Mouse (Mus musculus) heart, embryonic 15.5 days (tissue): ENCODE data around the gene Foxr1. TPM values are rescaled to one million over a fixed set of nuclear protein-coding genes. Genes with fewer than 3 reads are reported as not detected.
"Not testable (repeated sequence)": the region's sequence is repeated elsewhere in the genome, so short reads cannot be mapped to it uniquely, and the experiment has no call there.

ENCODE experiments used
- ATAC-seq: fragments of 200-750 bp; cut with Nextera tagmentation; replicated peaks from 2 replicates; pipeline ENCODE4 v1.8.0; 2017; ENCODE audit warnings: low read depth, moderate TSS enrichment; ENCODE audit not compliant: insufficient number of reproducible peaks, insufficient read depth, low FRiP score
- H3K27ac ChIP-seq: fragments of 300-500 bp; sonication (generic); 2 replicates; pipeline ENCODE4 v1.5.1; 2015; ENCODE audit warnings: mild to moderate bottlenecking, inconsistent platforms
- H3K27me3 ChIP-seq: fragments of 300-500 bp; sonication (generic); 2 replicates; pipeline ENCODE4 v1.6.1; 2015; ENCODE audit warnings: inconsistent platforms
- H3K36me3 ChIP-seq: fragments of 300-500 bp; sonication (generic); 2 replicates; pipeline ENCODE4 v1.6.1; 2015; ENCODE audit warnings: mild to moderate bottlenecking, inconsistent platforms
- H3K4me1 ChIP-seq: fragments of 300-500 bp; sonication (generic); replicated peaks from 2 replicates; pipeline ENCODE4 v1.6.1; 2015; ENCODE audit warnings: inconsistent platforms
- H3K4me2 ChIP-seq: fragments of 300-500 bp; sonication (generic); 2 replicates; pipeline ENCODE4 v1.6.1; 2015; ENCODE audit warnings: inconsistent platforms, mild to moderate bottlenecking, moderate library complexity
- H3K4me3 ChIP-seq: fragments of 300-500 bp; sonication (generic); 2 replicates; pipeline ENCODE4 v1.5.1; 2015; ENCODE audit warnings: mild to moderate bottlenecking, inconsistent platforms
- H3K9ac ChIP-seq: fragments of 300-500 bp; sonication (generic); 2 replicates; pipeline ENCODE4 v1.6.1; 2015; ENCODE audit warnings: mild to moderate bottlenecking, inconsistent platforms
- H3K9me3 ChIP-seq: fragments of 300-500 bp; sonication (generic); replicated peaks from 2 replicates; pipeline ENCODE4 v1.6.1; 2016; ENCODE audit warnings: inconsistent platforms
- WGBS: fragments of 180-500 bp; shearing (Covaris S2); methylation state at CpG from one replicate; pipeline ENCODE4 v1.1.7; 2015; ENCODE audit warnings: mixed read lengths; 5-methylcytosine and 5-hydroxymethylcytosine counted together
- polyA plus RNA-seq: library from polyadenylated mRNA; unstranded; fragments of >200 nt; fragmentation: Nextera tagmentation; extraction: Ambion mirVana; gene quantifications from 2 replicates; pipeline ENCODE4 v1.2.1, GENCODE M21; 2015

Foxr1 gene
- polyA plus RNA-seq, 1 experiment from 2014 or later: not detected

GRCm38 (mm10) chr9:44474327-44474726 is 33.4 kb upstream of the Foxr1 start:
- Histone ChIP-seq H3K27me3 (no peaks in the 10 kb centered on the region; the same call in 1 of the 2 replicates), H3K9ac (no peak overlapping the region), H3K4me3 (no peak overlapping the region), H3K27ac (no peak overlapping the region), H3K4me1 (peaks cover 20% of the 10 kb centered on the region), H3K4me2 (no peak overlapping the region), H3K9me3 (no peaks in the 10 kb centered on the region), H3K36me3 (no peaks in the 10 kb centered on the region)
- ATAC-seq: no peak
- 23% methylated on average over 1 of the region's 1 CpGs for WGBS

DNA sequence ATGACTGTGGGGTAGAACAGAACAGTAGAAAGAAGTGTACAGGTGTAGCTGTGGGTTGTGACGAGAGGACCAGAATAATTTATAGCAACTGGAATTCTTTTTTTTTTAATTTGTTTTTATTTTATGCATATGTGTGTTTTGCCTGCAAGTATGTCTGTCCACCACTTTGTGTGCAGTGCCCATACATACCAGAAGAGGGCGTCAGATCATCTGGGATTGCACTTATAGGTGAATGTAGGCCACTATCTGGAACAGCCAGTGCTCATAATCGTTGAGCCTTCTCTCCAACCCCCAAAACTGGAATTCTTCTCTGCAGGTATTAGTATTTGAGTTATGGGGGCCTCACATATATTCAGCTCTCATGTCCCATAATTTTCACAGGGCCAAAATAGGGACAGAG is 32.2 kb upstream of the Foxr1 start:
- no peak overlapping the region for H3K27ac ChIP-seq
- no peaks in the 10 kb centered on the region for H3K9me3 ChIP-seq
- no peaks in the 10 kb centered on the region; the same call in 1 of the 2 replicates for H3K27me3 ChIP-seq
- no peak overlapping the region for H3K4me3 ChIP-seq
- H3K36me3 ChIP-seq: no peaks in the 10 kb centered on the region
- ATAC-seq: no peak
- no peak overlapping the region for H3K4me2 ChIP-seq
- peaks cover 20% of the 10 kb centered on the region for H3K4me1 ChIP-seq
- H3K9ac ChIP-seq: no peak overlapping the region
- whole genome bisulfite sequencing: 63% methylated on average over 3 of the region's 3 CpGs

DNA sequence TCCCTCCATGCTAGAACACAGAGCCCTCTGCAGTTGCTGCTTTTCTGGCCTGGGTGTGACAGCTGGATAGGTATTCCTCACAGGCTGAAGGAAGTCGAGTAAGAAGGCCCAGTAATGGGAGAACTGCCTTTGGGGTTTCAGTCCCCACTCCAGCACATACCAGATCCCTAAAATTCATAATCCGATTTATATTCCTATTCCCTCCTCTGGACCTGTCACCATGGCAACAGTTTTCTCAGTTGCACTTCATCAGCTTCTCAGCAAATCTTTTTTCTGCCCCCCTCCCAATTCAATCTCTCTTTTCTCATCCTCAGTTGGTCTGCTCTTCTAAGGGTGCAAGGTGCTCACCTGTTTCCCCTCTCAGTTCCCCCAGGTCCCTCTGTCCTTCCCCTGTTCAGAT is 27.9 kb upstream of the Foxr1 start:
- no peak overlapping the region for H3K9ac ChIP-seq
- no peaks in the 10 kb centered on the region for H3K36me3 ChIP-seq
- no peak overlapping the region for H3K27ac ChIP-seq
- no peak overlapping the region for H3K4me3 ChIP-seq
- H3K9me3 ChIP-seq: no peaks in the 10 kb centered on the region
- H3K4me2 ChIP-seq: no peak overlapping the region
- no peak for ATAC-seq
- H3K27me3 ChIP-seq: peaks cover 3% of the 10 kb centered on the region; the same call in 1 of the 2 replicates
- 48% methylated on average over 2 of the region's 2 CpGs for WGBS
- no peaks in the 10 kb centered on the region for H3K4me1 ChIP-seq

GRCm38 (mm10) chr9:44468224-44468623 is 27.3 kb upstream of the Foxr1 start:
- H3K36me3 ChIP-seq: no peaks in the 10 kb centered on the region
- H3K4me3 ChIP-seq: no peak overlapping the region
- no peak for ATAC-seq
- H3K27me3 ChIP-seq: peaks cover 3% of the 10 kb centered on the region; the same call in 1 of the 2 replicates
- WGBS: 56% methylated on average over 7 of the region's 7 CpGs
- H3K9me3 ChIP-seq: no peaks in the 10 kb centered on the region
- no peak overlapping the region for H3K4me2 ChIP-seq
- H3K9ac ChIP-seq: no peak overlapping the region
- no peaks in the 10 kb centered on the region for H3K4me1 ChIP-seq
- no peak overlapping the region for H3K27ac ChIP-seq

DNA sequence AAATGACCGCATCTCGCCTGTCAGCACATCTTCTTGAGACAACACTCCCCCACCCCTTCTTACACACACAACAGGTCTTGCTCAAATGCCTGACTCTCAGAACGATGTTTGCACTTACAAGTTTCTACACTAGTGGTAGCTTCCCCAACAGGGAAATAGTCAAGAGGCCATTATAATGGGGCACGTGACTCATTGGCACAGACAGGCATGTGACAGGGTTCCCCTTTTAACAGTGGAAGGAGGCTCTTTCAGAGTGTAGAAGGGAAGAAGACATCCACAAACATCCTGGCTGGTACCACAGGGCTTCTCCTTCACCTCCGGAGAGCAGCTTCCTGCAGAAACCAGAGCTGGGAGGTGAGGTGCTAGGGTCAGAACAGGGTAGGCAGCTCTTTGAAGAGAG is 21.0 kb upstream of the Foxr1 start:
- H3K9ac ChIP-seq: no peak overlapping the region
- H3K36me3 ChIP-seq: no peaks in the 10 kb centered on the region
- H3K27ac ChIP-seq: no peak overlapping the region
- 71% methylated on average over 5 of the region's 5 CpGs for WGBS
- H3K9me3 ChIP-seq: no peaks in the 10 kb centered on the region
- H3K4me1 ChIP-seq: no peaks in the 10 kb centered on the region
- peaks cover 8% of the 10 kb centered on the region; the same call in 1 of the 2 replicates for H3K27me3 ChIP-seq
- no peak for ATAC-seq
- no peak overlapping the region for H3K4me3 ChIP-seq
- no peak overlapping the region for H3K4me2 ChIP-seq

DNA sequence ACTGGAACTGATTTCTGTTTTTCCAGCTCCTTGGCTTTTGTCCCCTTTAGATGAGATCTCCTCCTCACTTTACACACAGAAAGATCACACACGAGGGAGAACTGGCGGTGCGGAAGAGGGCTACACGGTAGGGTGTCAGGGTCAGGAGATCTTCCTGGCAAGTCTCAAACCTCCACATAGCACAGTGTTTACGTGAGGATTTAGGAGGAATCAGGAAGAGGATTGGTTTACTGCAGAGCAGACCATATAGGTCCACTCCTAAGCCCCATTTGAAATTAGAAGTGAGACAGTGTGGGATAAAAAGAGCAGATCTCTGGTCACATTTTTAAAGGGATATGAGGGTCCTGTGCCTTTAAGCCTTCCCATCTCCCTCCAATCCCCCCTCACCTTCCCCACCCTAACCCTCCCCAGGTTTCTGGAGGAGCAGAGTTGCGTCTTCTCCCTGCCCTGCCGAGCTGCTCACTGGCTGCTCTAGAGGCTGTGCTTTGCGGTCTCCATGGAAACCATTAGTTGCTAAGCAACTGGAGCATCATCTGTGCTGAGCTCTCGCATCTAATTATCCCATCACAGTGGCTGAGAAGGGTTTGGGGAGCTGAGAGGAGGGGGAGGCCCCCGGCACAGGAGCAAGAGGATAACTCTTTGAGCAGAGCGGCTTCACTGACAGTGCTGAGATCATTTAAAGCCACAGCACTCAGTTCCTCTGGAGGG is 16.3 kb upstream of the Foxr1 start:
- Histone ChIP-seq H3K9ac (no peak overlapping the region), H3K36me3 (no peaks in the 10 kb centered on the region), H3K27ac (no peak overlapping the region), H3K27me3 (peaks cover 46% of the 10 kb centered on the region), H3K4me3 (no peak overlapping the region), H3K4me1 (peaks cover 9% of the 10 kb centered on the region; the same call in 1 of the 2 replicates), H3K9me3 (no peaks in the 10 kb centered on the region), H3K4me2 (no peak overlapping the region)
- 11% methylated on average over 11 of the region's 11 CpGs for WGBS
- ATAC-seq: no peak; the same call in 1 of the 2 replicates

- H3K27ac ChIP-seq: no peak within 1 kb of the TSS
- 0 out of 2 replicates have a peak within 1 kb of the TSS, but pooled peaks have one; percentile 8 for H3K4me2 ChIP-seq
- 30% methylated on average over 4 of the region's 4 CpGs for WGBS
- no peak for ATAC-seq
- peaks cover 9% of the 10 kb centered on the region; the same call in 1 of the 2 replicates for H3K4me1 ChIP-seq
- H3K4me3 ChIP-seq: no peak within 1 kb of the TSS
- no peaks in the 10 kb centered on the region for H3K9me3 ChIP-seq
- peaks cover 46% of the 10 kb centered on the region for H3K27me3 ChIP-seq
- H3K36me3 ChIP-seq: no peaks in the 10 kb centered on the region
- H3K9ac ChIP-seq: no peak within 1 kb of the TSS
Observed at GRCm38 (mm10) chr9:44454891-44455220, 13.9 kb upstream of the Foxr1 start, which contains the start of gene Upk2. Gene Upk2 (minus strand): TSS chr9:44454976.

GRCm38 (mm10) chr9:44454132-44454890 is 13.4 kb upstream of the Foxr1 start:
- Histone ChIP-seq H3K36me3 (no peaks in the 10 kb centered on the region), H3K4me2 (0 out of 2 replicates have a peak overlapping the region, but pooled peaks have one; percentile 8), H3K9me3 (no peaks in the 10 kb centered on the region), H3K4me3 (no peak overlapping the region), H3K27ac (no peak overlapping the region), H3K4me1 (peaks cover 9% of the 10 kb centered on the region; the same call in 1 of the 2 replicates), H3K9ac (no peak overlapping the region), H3K27me3 (peaks cover 46% of the 10 kb centered on the region)
- 7% methylated on average over 14 of the region's 14 CpGs for WGBS
- ATAC-seq: peak; percentile 76; the same call in 1 of the 2 replicates

DNA sequence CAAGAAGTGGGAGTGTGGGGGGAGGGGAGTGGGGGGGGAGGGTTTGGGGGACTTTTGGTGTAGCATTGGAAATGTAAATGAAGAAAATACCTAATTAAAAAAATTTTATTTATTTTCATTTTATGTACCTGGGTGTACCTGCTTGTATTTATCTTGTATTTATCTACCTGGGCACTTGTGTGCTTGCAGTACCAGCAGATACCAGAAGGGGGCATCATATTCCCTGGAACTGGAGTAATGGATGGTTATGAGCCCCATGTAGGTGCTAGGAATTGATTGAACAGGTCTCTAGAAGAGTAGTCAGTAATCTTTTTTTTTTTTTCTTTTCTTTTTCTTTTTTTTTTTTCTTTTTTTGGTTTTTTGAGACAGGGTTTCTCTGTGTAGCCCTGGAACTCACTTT is 9.5 kb upstream of the Foxr1 start:
- Histone ChIP-seq H3K9ac (no peak overlapping the region), H3K36me3 (no peaks in the 10 kb centered on the region), H3K27me3 (peaks cover 26% of the 10 kb centered on the region), H3K4me1 (peaks cover 9% of the 10 kb centered on the region; the same call in 1 of the 2 replicates), H3K4me3 (no peak overlapping the region), H3K9me3 (no peaks in the 10 kb centered on the region), H3K27ac (no peak overlapping the region), H3K4me2 (no peak overlapping the region)
- no peak for ATAC-seq

DNA sequence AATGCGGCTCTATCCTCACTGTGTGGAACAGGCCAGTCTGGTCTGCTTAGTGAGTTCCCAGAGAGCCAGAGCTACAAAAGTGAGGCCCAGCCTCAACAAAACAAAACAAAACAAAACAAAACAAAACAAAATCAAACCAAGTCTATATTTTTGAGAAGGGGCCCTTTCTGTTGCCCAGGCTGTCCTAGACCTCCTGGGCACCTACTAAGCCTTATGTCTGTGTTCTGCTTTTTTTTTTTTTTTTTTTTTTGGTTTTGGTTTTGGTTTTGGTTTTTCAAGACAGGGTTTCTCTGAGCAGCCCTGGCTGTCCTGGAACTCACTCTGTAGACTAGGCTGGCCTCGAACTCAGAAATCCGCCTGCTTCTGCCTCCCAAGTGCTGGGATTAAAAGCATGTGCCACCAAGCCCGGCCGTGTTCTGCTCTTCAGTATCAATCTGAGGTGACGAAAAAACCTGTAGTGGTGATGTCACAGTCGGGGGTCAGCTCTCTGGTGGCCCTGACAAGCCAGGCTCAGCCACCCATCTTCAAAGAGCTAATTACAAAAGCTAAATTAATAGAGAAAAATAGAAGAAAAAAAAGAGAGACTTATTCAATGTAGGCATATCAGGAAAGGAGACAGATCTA is 3.6 kb upstream of the Foxr1 start:
- not testable (repeated sequence) for H3K27me3 ChIP-seq, H3K27ac ChIP-seq, H3K4me1 ChIP-seq, ATAC-seq, H3K9ac ChIP-seq, H3K9me3 ChIP-seq, H3K4me3 ChIP-seq, H3K36me3 ChIP-seq, H3K4me2 ChIP-seq
- WGBS: 72% methylated on average over 7 of the region's 7 CpGs

DNA sequence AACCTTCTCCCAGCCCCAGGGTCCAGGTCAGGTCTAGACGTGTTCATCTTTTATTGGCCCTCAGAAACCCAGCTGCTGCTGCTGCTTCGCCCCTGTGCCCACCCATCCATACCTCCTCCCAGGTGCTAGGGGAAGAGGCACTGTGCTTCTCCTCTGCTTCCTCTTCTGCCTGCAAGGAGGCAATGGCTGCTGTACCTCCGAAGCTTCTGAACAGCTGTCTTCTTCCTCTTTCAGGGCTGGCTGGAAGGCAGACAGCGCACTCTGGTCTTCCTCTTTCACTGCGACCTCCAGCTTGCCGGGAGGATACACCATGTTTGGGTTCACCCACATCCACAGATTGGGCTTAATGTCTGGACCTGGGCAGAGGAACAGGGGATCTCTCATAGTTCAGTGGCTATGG is 5.2 kb downstream of the Foxr1 start:
- no peak overlapping the region for H3K27ac ChIP-seq
- H3K9me3 ChIP-seq: no peaks in the 10 kb centered on the region
- H3K36me3 ChIP-seq: no peaks in the 10 kb centered on the region
- H3K4me3 ChIP-seq: no peak overlapping the region
- no peaks in the 10 kb centered on the region for H3K27me3 ChIP-seq
- no peak overlapping the region for H3K4me2 ChIP-seq
- WGBS: 72% methylated on average over 6 of the region's 6 CpGs
- no peaks in the 10 kb centered on the region for H3K4me1 ChIP-seq
- no peak overlapping the region for H3K9ac ChIP-seq
- ATAC-seq: no peak
